8 mouse cellular contexts compared by ENCODE assay signal in genomic region chr4:149099369-149100017, GRCm38 (mm10). TPM values are rescaled to one million over a fixed set of nuclear protein-coding genes. Genes with fewer than 3 reads are reported as not detected.
DNase-seq lines count a peak whose midpoint lies in the region; ATAC-seq and TF ChIP-seq lines count a peak whose summit lies in the region.

Gene Pex14, minus strand, starts transcription at chr4:149099876.

- H3K4me3 ChIP-seq in cortical plate, adult 2 months (ENCODE audit: insufficient read depth, low read length): peak within 1 kb of the TSS; percentile 71

- TF ChIP-seq CTCF in cortical plate, adult 2 months (IDR thresholded peaks at IDR 0.05; ENCODE audit: extremely low read depth, insufficient read depth, low read length): no peak

- no peak within 1 kb of the TSS for H3K27ac ChIP-seq in cortical plate, adult 2 months (ENCODE audit: insufficient read depth, low read length)

- DNase-seq in gastrocnemius, postnatal 10 days: peak; percentile 81
- DNase-seq in induced T-regulatory cell, adult 2 months (ENCODE audit: low read depth): peak; percentile 90
- peak; percentile 62 to 91 for DNase-seq in left cerebral cortex, adult 9 months (ENCODE audit: low spot score in 2 of 2)
- DNase-seq in right cerebral cortex, postnatal 14 days: peak; percentile 89
- peak; percentile 85 to 92 for DNase-seq in urinary bladder, postnatal 36 days (ENCODE audit: low spot score in 2 of 2)

- H3K4me1 ChIP-seq in cortical plate, adult 2 months (ENCODE audit: control insufficient read depth, insufficient read depth, low read length): peaks cover 3% of the 10 kb centered on the region; the same call in 1 of the 2 replicates

- peak; percentile 55; the same call in 1 of the 2 replicates for TF ChIP-seq POLR2A in cortical plate, adult 2 months (IDR thresholded peaks at IDR 0.05; ENCODE audit: extremely low read depth, insufficient read depth, low read length)

- ATAC-seq in activated CD4-positive, CD25-positive, alpha-beta regulatory T cell, adult 4 months: peak; percentile 73
- ATAC-seq in megakaryocyte progenitor cell, adult 5-6 weeks (replicated peaks; ENCODE audit: poor library complexity): peak; percentile 85

RNA-seq across cellular contexts. Expression of gene Pex14, which starts in this region (rescaled TPM):
- polyA plus RNA-seq in activated CD4-positive, CD25-positive, alpha-beta regulatory T cell, adult 4 months (2017; shearing (Covaris generic)): 10 to 100 TPM; 11.9 to 17.9 TPM
- polyA plus RNA-seq in cortical plate, adult 2 months (2012; rRNA removed): 41.1 and 42.4 TPM in 2 replicates
- 10 to 100 TPM; 23.2 to 26.5 TPM for total RNA-seq in gastrocnemius, postnatal 10 days (2021)
- 8.6 and 9.9 TPM in 2 replicates for total RNA-seq in megakaryocyte progenitor cell, adult 5-6 weeks (2015)
- 12.7 and 13.7 TPM in 2 replicates for total RNA-seq in megakaryocyte progenitor cell, adult 5-6 weeks (2017)
